Mouse (Mus musculus) embryonic fibroblast, embryonic 13.5 days (primary cell): ENCODE measurements at regions not wholly inside any gene's neighbourhood (a gene's known extent, or its start where the extent isn't known, plus 50 kb on each side); places are given as distances from the start of the nearest gene placed in this dataset.
A peak's percentile ranks its signal among the peaks of the same experiment; 100 is the strongest.

Experiments used
- H3K27ac ChIP-seq: 2 replicates; pipeline ENCODE4 v1.5.1; 2012; ENCODE audit warnings: low read length, control low read depth, inconsistent platforms; ENCODE audit not compliant: insufficient read depth
- H3K4me1 ChIP-seq: 2 replicates; pipeline ENCODE4 v1.6.1; 2011; ENCODE audit warnings: low read length; ENCODE audit not compliant: control insufficient read depth, insufficient read depth
- H3K4me3 ChIP-seq: 2 replicates; pipeline ENCODE4 v1.5.1; 2011; ENCODE audit warnings: mild to moderate bottlenecking, control low read depth, low read length; ENCODE audit not compliant: insufficient read depth
- CTCF ChIP-seq: IDR thresholded peaks from 2 replicates; pipeline ENCODE4 v1.5.1; 2011; ENCODE audit warnings: mild to moderate bottlenecking, control low read depth, low read length, moderate library complexity, borderline replicate concordance; ENCODE audit not compliant: insufficient read depth
- POLR2A ChIP-seq: IDR thresholded peaks from 2 replicates; pipeline ENCODE4 v1.6.1; 2011; ENCODE audit warnings: low read depth, mild to moderate bottlenecking, control low read depth, low read length, moderate library complexity

- no peak overlapping the region for H3K27ac ChIP-seq
- no peak for TF ChIP-seq POLR2A
- TF ChIP-seq CTCF, result no peak
- H3K4me3 ChIP-seq, result no peak overlapping the region
- H3K4me1 ChIP-seq, result no peaks in the 10 kb centered on the region
These were observed 369.6 kb downstream of the Fgf9 start for GRCm38 (mm10) chr14:58439963-58440362.

- Histone ChIP-seq H3K4me1 (no peaks in the 10 kb centered on the region), H3K27ac (no peak overlapping the region), H3K4me3 (no peak overlapping the region)
- no peak for TF ChIP-seq CTCF
- no peak for TF ChIP-seq POLR2A
These were observed 365.7 kb downstream of the Fgf9 start for GRCm38 (mm10) chr14:58436096-58436495.

- no peak for TF ChIP-seq CTCF
- no peak for TF ChIP-seq POLR2A
- Histone ChIP-seq H3K4me3 (no peak overlapping the region), H3K27ac (no peak overlapping the region), H3K4me1 (peaks cover 5% of the 10 kb centered on the region; the same call in 1 of the 2 replicates)
These were observed 356.1 kb downstream of the Fgf9 start for GRCm38 (mm10) chr14:58426472-58426871.

GRCm38 (mm10) chr14:58421904-58422303, 351.6 kb downstream of the Fgf9 start:
- no peak overlapping the region for H3K27ac ChIP-seq
- TF ChIP-seq POLR2A, result no peak
- no peak for TF ChIP-seq CTCF
- no peak overlapping the region for H3K4me3 ChIP-seq
- no peaks in the 10 kb centered on the region for H3K4me1 ChIP-seq

- H3K27ac ChIP-seq, result no peak overlapping the region
- H3K4me3 ChIP-seq, result no peak overlapping the region
- no peaks in the 10 kb centered on the region for H3K4me1 ChIP-seq
- TF ChIP-seq CTCF (no peak), POLR2A (no peak)
These were observed 347.2 kb downstream of the Fgf9 start for GRCm38 (mm10) chr14:58417545-58417944.

GRCm38 (mm10) chr14:58392055-58392726, 321.8 kb downstream of the Fgf9 start:
- TF ChIP-seq CTCF (no peak), POLR2A (no peak)
- Histone ChIP-seq H3K4me1 (no peaks in the 10 kb centered on the region), H3K27ac (peak overlapping the region; percentile 30; the same call in 1 of the 2 replicates), H3K4me3 (no peak overlapping the region)

- TF ChIP-seq POLR2A (no peak), CTCF (no peak)
- H3K27ac ChIP-seq, result no peak overlapping the region
- H3K4me3 ChIP-seq, result no peak overlapping the region
- no peaks in the 10 kb centered on the region for H3K4me1 ChIP-seq
These were observed 320.4 kb downstream of the Fgf9 start for GRCm38 (mm10) chr14:58390741-58391140.

- H3K4me1 ChIP-seq, result no peaks in the 10 kb centered on the region
- H3K4me3 ChIP-seq, result no peak overlapping the region
- TF ChIP-seq CTCF (no peak), POLR2A (no peak)
- H3K27ac ChIP-seq, result no peak overlapping the region
These were observed 317.1 kb downstream of the Fgf9 start for GRCm38 (mm10) chr14:58387348-58388000.

GRCm38 (mm10) chr14:58375056-58375455, 304.7 kb downstream of the Fgf9 start:
- Histone ChIP-seq H3K4me1 (no peaks in the 10 kb centered on the region; the same call in 1 of the 2 replicates), H3K4me3 (no peak overlapping the region), H3K27ac (no peak overlapping the region)
- TF ChIP-seq POLR2A, result no peak
- no peak for TF ChIP-seq CTCF

GRCm38 (mm10) chr14:58356824-58357223, 286.5 kb downstream of the Fgf9 start:
- Histone ChIP-seq H3K27ac (no peak overlapping the region), H3K4me3 (no peak overlapping the region), H3K4me1 (no peaks in the 10 kb centered on the region)
- TF ChIP-seq POLR2A (no peak), CTCF (no peak)
